Mouse (Mus musculus) midbrain, embryonic 16.5 days (tissue): ENCODE data around the gene Gm45213. TPM values are rescaled to one million over a fixed set of nuclear protein-coding genes. Genes with fewer than 3 reads are reported as not detected.

Experiments
- ATAC-seq: fragments of 200-750 bp; cut with Nextera tagmentation; 2 replicates; pipeline ENCODE4 v1.8.0; 2017; ENCODE audit warnings: moderate TSS enrichment
- H3K27ac ChIP-seq: fragments of 300-500 bp; sonication (generic); 2 replicates; pipeline ENCODE4 v1.5.1; 2014; ENCODE audit warnings: mild to moderate bottlenecking, low read length, mixed read lengths
- H3K27me3 ChIP-seq: fragments of 300-500 bp; sonication (generic); 2 replicates; pipeline ENCODE4 v1.6.1; 2014; ENCODE audit warnings: low read depth, low read length, mixed read lengths; ENCODE audit not compliant: control insufficient read depth, insufficient read depth
- H3K36me3 ChIP-seq: fragments of 300-500 bp; sonication (generic); 2 replicates; pipeline ENCODE4 v1.6.1; 2014; ENCODE audit warnings: mild to moderate bottlenecking, low read length, moderate library complexity, mixed read lengths; ENCODE audit not compliant: control insufficient read depth, insufficient read depth
- H3K4me1 ChIP-seq: fragments of 300-500 bp; sonication (generic); 2 replicates; pipeline ENCODE4 v1.6.1; 2014; ENCODE audit warnings: mild to moderate bottlenecking, low read length, mixed read lengths; ENCODE audit not compliant: control insufficient read depth, insufficient read depth
- H3K4me2 ChIP-seq: fragments of 300-500 bp; sonication (generic); 2 replicates; pipeline ENCODE4 v1.6.1; 2014; ENCODE audit warnings: mild to moderate bottlenecking, low read length, mixed read lengths
- H3K4me3 ChIP-seq: fragments of 300-500 bp; sonication (generic); 2 replicates; pipeline ENCODE4 v1.5.1; 2014; ENCODE audit warnings: low read depth, mild to moderate bottlenecking, low read length, moderate library complexity, mixed read lengths
- H3K9ac ChIP-seq: fragments of 300-500 bp; sonication (generic); 2 replicates; pipeline ENCODE4 v1.6.1; 2014; ENCODE audit warnings: low read depth, low read length, mixed read lengths
- H3K9me3 ChIP-seq: fragments of 300-500 bp; sonication (generic); replicated peaks from 2 replicates; pipeline ENCODE4 v1.6.1; 2014; ENCODE audit warnings: mild to moderate bottlenecking, low read length, mixed read lengths; ENCODE audit not compliant: control insufficient read depth, poor library complexity, severe bottlenecking
- WGBS: fragments of 180-500 bp; shearing (Covaris S2); extraction: QIAGEN DNeasy Blood & Tissue Kit; methylation state at CpG from one replicate; pipeline ENCODE4 v1.1.7; 2014; 5-methylcytosine and 5-hydroxymethylcytosine counted together
- polyA plus RNA-seq: library from polyadenylated mRNA; unstranded; fragments of >200 nt; fragmentation: Nextera tagmentation; extraction: Ambion mirVana; gene quantifications from 2 replicates; pipeline ENCODE4 v1.2.1, GENCODE M21; 2015

Gene Gm45213
- polyA plus RNA-seq, 1 experiment from 2014 or later: not detected

- under 1% methylated on average over 86 of the region's 123 CpGs for WGBS
- Histone ChIP-seq H3K4me3 (peak within 1 kb of the TSS; percentile 95), H3K4me1 (peaks cover 27% of the 10 kb centered on the region), H3K27ac (peak within 1 kb of the TSS; percentile 95), H3K4me2 (peak within 1 kb of the TSS; percentile 98), H3K36me3 (no peaks in the 10 kb centered on the region), H3K9ac (peak within 1 kb of the TSS; percentile 95), H3K9me3 (no peaks in the 10 kb centered on the region), H3K27me3 (peaks cover 5% of the 10 kb centered on the region; the same call in 1 of the 2 replicates)
- peak; percentile 92 for ATAC-seq
These were observed 65.8 kb downstream of the Gm45213 start, which contains the start of gene Chsy1 for GRCm38 (mm10) chr7:66108961-66109854. Chsy1 (plus strand) TSS chr7:66109515.

- peak overlapping the region; percentile 98 for H3K4me2 ChIP-seq
- under 1% methylated on average over 59 of the region's 77 CpGs for WGBS
- H3K4me1 ChIP-seq: peaks cover 27% of the 10 kb centered on the region
- ATAC-seq: peak; percentile 61
- H3K36me3 ChIP-seq: no peaks in the 10 kb centered on the region
- H3K9ac ChIP-seq: peak overlapping the region; percentile 95
- peak overlapping the region; percentile 95 for H3K4me3 ChIP-seq
- peaks cover 5% of the 10 kb centered on the region; the same call in 1 of the 2 replicates for H3K27me3 ChIP-seq
- no peaks in the 10 kb centered on the region for H3K9me3 ChIP-seq
- H3K27ac ChIP-seq: peak overlapping the region; percentile 95
These were observed 66.6 kb downstream of the Gm45213 start for GRCm38 (mm10) chr7:66109855-66110635.

- peaks cover 27% of the 10 kb centered on the region for H3K4me1 ChIP-seq
- WGBS: under 1% methylated on average over 10 of the region's 10 CpGs
- ATAC-seq: no peak
These were observed 67.3 kb downstream of the Gm45213 start for GRCm38 (mm10) chr7:66110636-66111112.

GRCm38 (mm10) chr7:66111211-66111610 lies 67.8 kb downstream of the Gm45213 start:
- no peak overlapping the region for H3K27ac ChIP-seq
- peak overlapping the region; percentile 95 for H3K4me3 ChIP-seq
- H3K9me3 ChIP-seq: no peaks in the 10 kb centered on the region
- no peaks in the 10 kb centered on the region for H3K36me3 ChIP-seq
- ATAC-seq: no peak
- peaks cover 5% of the 10 kb centered on the region; the same call in 1 of the 2 replicates for H3K27me3 ChIP-seq
- H3K4me1 ChIP-seq: peaks cover 33% of the 10 kb centered on the region
- WGBS: 49% methylated on average over 10 of the region's 10 CpGs
- peak overlapping the region; percentile 98 for H3K4me2 ChIP-seq
- H3K9ac ChIP-seq: no peak overlapping the region; the same call in 1 of the 2 replicates

More at GRCm38 (mm10) chr7:66110636-66111112, 67.3 kb downstream of the Gm45213 start:
- H3K4me3 ChIP-seq: peak overlapping the region; percentile 95
- no peaks in the 10 kb centered on the region for H3K36me3 ChIP-seq
- peak overlapping the region; percentile 95 for H3K9ac ChIP-seq
- peaks cover 5% of the 10 kb centered on the region; the same call in 1 of the 2 replicates for H3K27me3 ChIP-seq
- H3K4me2 ChIP-seq: peak overlapping the region; percentile 98
- H3K9me3 ChIP-seq: no peaks in the 10 kb centered on the region
- peak overlapping the region; percentile 95 for H3K27ac ChIP-seq

Other genes starting within 250 kb of the Gm45213 start
- 0.82 and 1.2 TPM in 2 replicates for gene Pcsk6, start 181.9 kb upstream of the Gm45213 start, polyA plus RNA-seq
- gene Snrpa1, start 15.4 kb downstream of the Gm45213 start, polyA plus RNA-seq: 131 and 133 TPM in 2 replicates
- gene Selenos, start 36.0 kb downstream of the Gm45213 start, polyA plus RNA-seq: 87.3 and 89.6 TPM in 2 replicates
- 8.8 and 9.9 TPM in 2 replicates for gene Chsy1, start 65.9 kb downstream of the Gm45213 start, polyA plus RNA-seq